Mouse (Mus musculus) forebrain, embryonic 14.5 days (tissue): ENCODE data around the gene Megf8. TPM values are rescaled to one million over a fixed set of nuclear protein-coding genes. Genes with fewer than 3 reads are reported as not detected.
A peak's percentile ranks its signal among the peaks of the same experiment; 100 is the strongest.

Source experiments
- ATAC-seq: fragments of 200-750 bp; cut with Nextera tagmentation; 2 replicates; pipeline ENCODE4 v1.8.0; 2017; ENCODE audit warnings: mild to moderate bottlenecking, moderate library complexity
- DNase-seq: peaks from one replicate; pipeline ENCODE4 v3.0.0-alpha.2; 2015; ENCODE audit warnings: low spot score
- H3K27ac ChIP-seq: fragments of 300-500 bp; sonication (generic); 2 replicates; pipeline ENCODE4 v1.5.1; 2014; ENCODE audit warnings: low read depth, mild to moderate bottlenecking, control low read depth, low read length, moderate library complexity
- H3K27me3 ChIP-seq: fragments of 300-500 bp; sonication (generic); replicated peaks from 2 replicates; pipeline ENCODE4 v1.6.1; 2014; ENCODE audit warnings: low read length, control low read depth, mixed read lengths; ENCODE audit not compliant: control insufficient read depth, insufficient read depth
- H3K36me3 ChIP-seq: fragments of 300-500 bp; sonication (generic); 2 replicates; pipeline ENCODE4 v1.6.1; 2014; ENCODE audit warnings: low read length, control low read depth; ENCODE audit not compliant: control insufficient read depth, insufficient read depth
- H3K4me1 ChIP-seq: fragments of 300-500 bp; sonication (generic); 2 replicates; pipeline ENCODE4 v1.6.1; 2014; ENCODE audit warnings: antibody characterized with exemption, low read length, control low read depth; ENCODE audit not compliant: control insufficient read depth, insufficient read depth
- H3K4me2 ChIP-seq: fragments of 300-500 bp; sonication (generic); 2 replicates; pipeline ENCODE4 v1.6.1; 2014; ENCODE audit warnings: mild to moderate bottlenecking, control low read depth, low read length
- H3K4me3 ChIP-seq: fragments of 300-500 bp; sonication (generic); 2 replicates; pipeline ENCODE4 v1.5.1; 2014; ENCODE audit warnings: low read depth, low read length, control low read depth
- H3K9ac ChIP-seq: fragments of 300-500 bp; sonication (generic); 2 replicates; pipeline ENCODE4 v1.6.1; 2014; ENCODE audit warnings: mild to moderate bottlenecking, low read length, control low read depth, moderate library complexity
- H3K9me3 ChIP-seq: fragments of 300-500 bp; sonication (generic); replicated peaks from 2 replicates; pipeline ENCODE4 v1.6.1; 2016; ENCODE audit warnings: low read length, control low read depth, mixed read lengths; ENCODE audit not compliant: control insufficient read depth
- WGBS: fragments of 180-500 bp; shearing (Covaris S2); extraction: QIAGEN DNeasy Blood & Tissue Kit; methylation state at CpG from one replicate; pipeline ENCODE4 v1.1.7; 2014; 5-methylcytosine and 5-hydroxymethylcytosine counted together
- polyA plus RNA-seq: library from polyadenylated mRNA; unstranded; fragments of >200 nt; fragmentation: Nextera tagmentation; extraction: Ambion mirVana; gene quantifications from 2 replicates; pipeline ENCODE4 v1.2.1, GENCODE M21; 2014

Gene Megf8
- polyA plus RNA-seq, 1 experiment from 2014 or later = 13.3 TPM

- ATAC-seq (no peak), DNase-seq (no peak)
- H3K9ac ChIP-seq = no peak overlapping the region
- WGBS = 89% methylated on average over 30 of the region's 30 CpGs
- H3K36me3 ChIP-seq = peaks cover 40% of the 10 kb centered on the region
- H3K9me3 ChIP-seq = no peaks in the 10 kb centered on the region
- no peak overlapping the region for H3K4me3 ChIP-seq
- peaks cover 17% of the 10 kb centered on the region for H3K4me1 ChIP-seq
- H3K27me3 ChIP-seq = no peaks in the 10 kb centered on the region
- no peak overlapping the region for H3K27ac ChIP-seq
- no peak overlapping the region for H3K4me2 ChIP-seq
These were observed 45.1 kb upstream of the Megf8 start for GRCm38 (mm10) chr7:25271651-25272444.

DNA sequence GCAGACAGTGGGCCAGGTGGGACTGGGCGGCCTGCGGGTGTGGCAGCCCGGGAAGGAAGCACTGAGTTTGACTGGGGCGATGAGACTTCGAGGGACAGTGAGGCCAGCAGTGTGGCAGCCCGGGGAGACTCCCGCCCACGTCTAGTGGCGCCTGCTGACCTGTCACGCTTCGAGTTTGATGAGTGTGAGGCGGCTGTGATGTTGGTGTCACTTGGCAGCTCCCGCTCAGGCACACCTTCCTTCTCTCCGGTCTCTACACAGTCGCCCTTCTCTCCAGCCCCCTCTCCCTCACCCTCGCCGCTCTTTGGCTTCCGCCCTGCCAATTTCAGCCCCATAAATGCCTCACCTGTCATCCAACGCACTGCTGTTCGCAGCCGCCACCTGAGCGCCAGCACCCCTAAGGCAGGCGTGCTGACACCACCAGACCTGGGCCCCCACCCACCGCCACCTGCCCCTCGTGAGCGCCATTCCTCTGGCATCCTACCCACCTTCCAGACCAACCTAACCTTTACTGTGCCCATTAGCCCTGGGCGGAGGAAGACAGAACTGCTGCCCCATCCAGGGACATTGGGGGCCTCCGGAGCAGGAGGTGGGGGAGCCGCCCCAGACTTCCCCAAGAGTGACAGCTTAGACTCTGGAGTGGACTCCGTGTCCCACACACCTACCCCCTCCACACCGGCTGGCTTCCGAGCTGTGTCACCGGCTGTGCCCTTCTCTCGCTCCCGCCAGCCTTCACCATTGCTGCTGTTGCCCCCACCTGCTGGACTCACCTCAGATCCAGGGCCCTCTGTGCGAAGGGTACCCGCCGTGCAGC lies 44.3 kb upstream of the Megf8 start:
- Histone ChIP-seq H3K4me2 (no peak overlapping the region), H3K4me1 (peaks cover 18% of the 10 kb centered on the region), H3K36me3 (peaks cover 40% of the 10 kb centered on the region), H3K9me3 (no peaks in the 10 kb centered on the region), H3K4me3 (no peak overlapping the region), H3K27ac (no peak overlapping the region), H3K9ac (no peak overlapping the region), H3K27me3 (no peaks in the 10 kb centered on the region)
- DNase-seq (no peak), ATAC-seq (no peak)
- WGBS = 91% methylated on average over 38 of the region's 38 CpGs

DNA sequence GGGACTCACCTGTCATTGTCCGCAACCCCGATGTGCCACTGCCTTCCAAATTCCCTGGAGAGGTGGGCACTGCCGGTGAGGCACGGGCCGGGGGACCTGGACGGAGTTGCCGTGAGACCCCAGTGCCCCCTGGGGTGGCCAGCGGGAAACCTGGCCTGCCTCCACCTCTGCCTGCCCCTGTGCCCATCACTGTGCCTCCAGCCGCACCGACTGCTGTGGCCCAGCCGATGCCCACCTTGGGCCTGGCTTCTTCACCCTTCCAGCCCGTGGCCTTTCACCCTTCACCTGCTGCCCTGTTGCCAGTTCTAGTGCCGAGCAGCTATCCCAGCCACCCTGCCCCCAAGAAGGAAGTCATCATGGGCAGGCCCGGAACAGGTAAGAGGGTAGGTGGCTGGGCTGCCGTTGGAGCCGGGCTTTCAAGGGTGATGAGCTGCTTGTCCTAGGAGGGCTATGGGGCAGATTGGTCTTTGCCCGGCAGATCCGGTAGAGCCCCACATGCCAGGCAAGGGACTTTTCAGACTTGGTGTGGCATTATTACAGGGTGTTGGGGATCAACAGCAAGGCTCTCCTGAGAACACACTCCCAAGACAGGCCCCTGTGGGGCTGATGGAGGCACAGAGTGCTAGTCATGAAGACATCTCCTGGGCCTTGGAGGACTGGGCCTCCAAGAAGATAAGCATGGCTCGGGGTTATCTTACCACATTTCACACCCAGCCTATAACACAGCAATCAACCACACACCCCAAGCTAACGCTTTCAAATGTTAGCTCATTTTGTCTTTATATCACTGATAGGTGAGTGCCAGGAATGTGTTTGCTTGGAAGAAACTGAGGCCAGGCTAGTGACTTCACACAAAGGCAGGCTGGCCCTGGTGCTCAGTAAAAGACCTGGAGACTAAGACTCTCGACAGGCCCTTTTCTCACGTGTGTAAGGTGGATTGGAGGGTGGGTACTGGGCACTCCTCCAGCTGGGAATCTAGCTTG lies 43.4 kb upstream of the Megf8 start:
- Histone ChIP-seq H3K4me1 (peaks cover 22% of the 10 kb centered on the region), H3K4me2 (no peak overlapping the region), H3K36me3 (peaks cover 40% of the 10 kb centered on the region), H3K4me3 (no peak overlapping the region), H3K27ac (no peak overlapping the region), H3K9ac (peak overlapping the region; percentile 35; the same call in 1 of the 2 replicates), H3K9me3 (no peaks in the 10 kb centered on the region), H3K27me3 (no peaks in the 10 kb centered on the region)
- DNase-seq (no peak), ATAC-seq (no peak)
- 89% methylated on average over 22 of the region's 22 CpGs for WGBS

- Histone ChIP-seq H3K27me3 (no peaks in the 10 kb centered on the region), H3K4me1 (peaks cover 14% of the 10 kb centered on the region)
These were observed 42.4 kb upstream of the Megf8 start for GRCm38 (mm10) chr7:25274571-25274970.

DNA sequence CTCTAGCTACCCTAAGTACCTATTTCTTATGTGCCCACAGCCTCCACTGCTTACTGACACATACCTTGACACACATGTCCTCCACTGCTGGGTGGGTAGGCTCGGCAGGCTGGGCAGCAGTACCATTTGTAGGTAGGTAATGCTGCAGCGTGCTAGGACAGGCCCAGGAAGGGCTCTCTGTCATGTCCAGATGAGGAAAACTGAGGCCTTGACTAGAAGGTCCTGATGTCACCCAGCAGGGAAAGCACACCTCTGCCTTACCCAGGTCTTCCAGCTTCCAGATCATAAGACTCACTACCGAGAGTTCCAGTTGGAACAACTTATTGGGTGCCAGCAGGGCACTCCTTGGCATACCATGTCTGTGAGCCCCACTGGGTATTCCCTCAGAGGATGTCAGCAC lies 42.0 kb upstream of the Megf8 start:
- Histone ChIP-seq H3K4me3 (no peak overlapping the region), H3K4me2 (no peak overlapping the region), H3K27me3 (no peaks in the 10 kb centered on the region), H3K4me1 (peaks cover 16% of the 10 kb centered on the region), H3K9ac (0 out of 2 replicates have a peak overlapping the region, but pooled peaks have one; percentile 13), H3K9me3 (no peaks in the 10 kb centered on the region), H3K27ac (no peak overlapping the region), H3K36me3 (peaks cover 40% of the 10 kb centered on the region)
- ATAC-seq (no peak), DNase-seq (no peak)
- WGBS = 93% methylated on average over 3 of the region's 3 CpGs

More at GRCm38 (mm10) chr7:25274571-25274970, 42.4 kb upstream of the Megf8 start:
- no peak for DNase-seq
- Histone ChIP-seq H3K27ac (0 out of 2 replicates have a peak overlapping the region, but pooled peaks have one; percentile 30), H3K4me3 (no peak overlapping the region), H3K36me3 (peaks cover 40% of the 10 kb centered on the region), H3K9me3 (no peaks in the 10 kb centered on the region), H3K9ac (peak overlapping the region; percentile 13; the same call in 1 of the 2 replicates), H3K4me2 (no peak overlapping the region)
- 73% methylated on average over 5 of the region's 5 CpGs for WGBS
- ATAC-seq = no peak

- H3K4me1 ChIP-seq = peaks cover 23% of the 10 kb centered on the region
- 62% methylated on average over 9 of the region's 9 CpGs for WGBS
- H3K27me3 ChIP-seq = no peaks in the 10 kb centered on the region
- H3K9me3 ChIP-seq = no peaks in the 10 kb centered on the region
- no peak overlapping the region for H3K4me2 ChIP-seq
- no peak overlapping the region for H3K27ac ChIP-seq
- H3K9ac ChIP-seq = peak overlapping the region; percentile 29
- DNase-seq (no peak), ATAC-seq (no peak)
- H3K36me3 ChIP-seq = peaks cover 40% of the 10 kb centered on the region
- H3K4me3 ChIP-seq = no peak overlapping the region
These were observed 41.2 kb upstream of the Megf8 start for GRCm38 (mm10) chr7:25275555-25276298.

GRCm38 (mm10) chr7:25277405-25277804 lies 39.6 kb upstream of the Megf8 start:
- Histone ChIP-seq H3K4me3 (peak overlapping the region; percentile 55; the same call in 1 of the 2 replicates), H3K4me2 (peak overlapping the region; percentile 89), H3K9me3 (no peaks in the 10 kb centered on the region), H3K27ac (peak overlapping the region; percentile 99; the same call in 1 of the 2 replicates), H3K9ac (peak overlapping the region; percentile 83), H3K36me3 (peaks cover 23% of the 10 kb centered on the region), H3K4me1 (peaks cover 32% of the 10 kb centered on the region), H3K27me3 (no peaks in the 10 kb centered on the region)
- DNase-seq = no peak
- WGBS = 95% methylated on average over 4 of the region's 4 CpGs
- ATAC-seq = no peak

DNA sequence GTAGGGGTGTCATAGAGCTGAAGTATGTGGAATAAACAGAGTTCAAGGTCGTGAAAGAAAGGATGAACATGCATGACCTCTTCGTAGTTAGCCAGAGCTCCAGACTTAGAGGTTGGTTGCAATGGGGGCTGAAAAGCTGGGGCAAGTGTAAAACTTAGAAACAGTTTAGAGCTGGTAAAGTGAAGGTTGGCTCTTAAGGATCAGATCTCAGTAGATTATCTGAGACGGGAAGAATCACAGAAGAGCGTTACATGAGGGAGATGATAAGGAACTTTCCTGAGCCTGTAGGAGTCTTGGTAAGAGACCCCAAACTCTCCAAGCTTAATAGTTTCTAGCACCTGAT lies 39.0 kb upstream of the Megf8 start:
- ATAC-seq (no peak), DNase-seq (no peak)
- Histone ChIP-seq H3K4me3 (peak overlapping the region; percentile 55), H3K4me2 (peak overlapping the region; percentile 89), H3K27ac (peak overlapping the region; percentile 99), H3K9ac (peak overlapping the region; percentile 83), H3K27me3 (no peaks in the 10 kb centered on the region), H3K36me3 (peaks cover 17% of the 10 kb centered on the region), H3K4me1 (peaks cover 32% of the 10 kb centered on the region), H3K9me3 (no peaks in the 10 kb centered on the region)
- WGBS = 16% methylated on average over 4 of the region's 4 CpGs
